Mouse (Mus musculus) forebrain, embryonic 11.5 days (tissue): ENCODE results near the gene Rgs8. TPM values are rescaled to one million over a fixed set of nuclear protein-coding genes. Genes with fewer than 3 reads are reported as not detected.

Source experiments
- ATAC-seq: fragments of 200-750 bp; cut with Nextera tagmentation; replicated peaks from 2 replicates; pipeline ENCODE4 v1.8.0; 2017; ENCODE audit warnings: moderate TSS enrichment; ENCODE audit not compliant: low FRiP score
- DNase-seq: peaks from one replicate; pipeline ENCODE4 v3.0.0-alpha.2; 2017; ENCODE audit warnings: low spot score
- H3K27ac ChIP-seq: fragments of 300-500 bp; sonication (generic); 2 replicates; pipeline ENCODE4 v1.5.1; 2014; ENCODE audit warnings: low read depth, low read length
- H3K27me3 ChIP-seq: fragments of 300-500 bp; sonication (generic); 2 replicates; pipeline ENCODE4 v1.6.1; 2014; ENCODE audit warnings: mild to moderate bottlenecking, low read length, mixed read lengths; ENCODE audit not compliant: control insufficient read depth, insufficient read depth
- H3K36me3 ChIP-seq: fragments of 300-500 bp; sonication (generic); 2 replicates; pipeline ENCODE4 v1.6.1; 2014; ENCODE audit warnings: mild to moderate bottlenecking, low read length, moderate library complexity, mixed read lengths; ENCODE audit not compliant: control insufficient read depth, insufficient read depth
- H3K4me1 ChIP-seq: fragments of 300-500 bp; sonication (generic); replicated peaks from 2 replicates; pipeline ENCODE4 v1.6.1; 2014; ENCODE audit warnings: low read length, mixed read lengths; ENCODE audit not compliant: control insufficient read depth, insufficient read depth
- H3K4me2 ChIP-seq: fragments of 300-500 bp; sonication (generic); 2 replicates; pipeline ENCODE4 v1.6.1; 2014; ENCODE audit warnings: low read depth, mild to moderate bottlenecking, low read length, moderate library complexity, mixed read lengths; ENCODE audit not compliant: severe bottlenecking
- H3K4me3 ChIP-seq: fragments of 300-500 bp; sonication (generic); 2 replicates; pipeline ENCODE4 v1.5.1; 2014; ENCODE audit warnings: low read depth, low read length
- H3K9ac ChIP-seq: fragments of 300-500 bp; sonication (generic); 2 replicates; pipeline ENCODE4 v1.6.1; 2014; ENCODE audit warnings: low read length
- H3K9me3 ChIP-seq: fragments of 300-500 bp; sonication (generic); 2 replicates; pipeline ENCODE4 v1.6.1; 2016; ENCODE audit warnings: low read length, mixed read lengths; ENCODE audit not compliant: control insufficient read depth
- WGBS: fragments of 180-500 bp; shearing (Covaris S2); extraction: QIAGEN DNeasy Blood & Tissue Kit; methylation state at CpG from one replicate; pipeline ENCODE4 v1.1.7; 2014; 5-methylcytosine and 5-hydroxymethylcytosine counted together
- polyA plus RNA-seq: library from polyadenylated mRNA; unstranded; fragments of >200 nt; fragmentation: Nextera tagmentation; extraction: Ambion mirVana; gene quantifications from 2 replicates; pipeline ENCODE4 v1.2.1, GENCODE M21; 2014

The Rgs8 gene
- polyA plus RNA-seq, 1 experiment from 2014 or later: 12.1 TPM

DNA sequence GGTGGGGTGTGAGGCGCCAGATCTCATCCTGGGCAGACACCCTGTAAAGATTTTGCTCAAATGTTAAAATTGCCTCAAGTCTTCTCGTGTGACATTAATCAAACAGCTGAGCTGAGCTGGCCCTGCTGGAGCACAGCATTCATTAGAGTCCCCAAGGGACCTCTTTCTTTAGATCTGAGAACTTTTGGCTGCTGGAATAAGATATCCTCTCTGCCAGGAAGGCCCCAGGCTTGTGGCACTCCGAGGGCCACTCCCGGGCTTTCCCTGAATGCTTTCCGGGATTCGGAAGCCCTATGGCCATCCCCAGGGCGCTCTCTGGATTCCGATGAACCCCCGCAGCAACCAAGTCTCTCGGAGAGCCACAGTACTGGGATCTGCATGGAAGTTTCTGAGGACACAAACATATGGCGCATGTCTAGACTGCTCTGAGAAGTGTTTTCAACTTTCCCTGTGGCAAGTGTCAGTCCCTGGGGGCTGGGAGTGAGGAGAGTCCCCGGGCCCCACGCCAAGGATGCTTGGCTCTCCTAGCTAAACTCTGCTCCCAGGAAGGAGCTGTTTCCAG lies 10.8 kb upstream of the Rgs8 start:
- H3K9ac ChIP-seq: peak overlapping the region; percentile 10
- WGBS: 6% methylated on average over 13 of the region's 13 CpGs
- no peaks in the 10 kb centered on the region for H3K36me3 ChIP-seq
- H3K4me3 ChIP-seq: no peak overlapping the region
- ATAC-seq (peak; percentile 49), DNase-seq (peak; percentile 65)
- H3K4me2 ChIP-seq: peak overlapping the region; percentile 37
- H3K27me3 ChIP-seq: no peaks in the 10 kb centered on the region
- H3K27ac ChIP-seq: peak overlapping the region; percentile 85
- H3K4me1 ChIP-seq: peaks cover 9% of the 10 kb centered on the region
- H3K9me3 ChIP-seq: no peaks in the 10 kb centered on the region

DNA sequence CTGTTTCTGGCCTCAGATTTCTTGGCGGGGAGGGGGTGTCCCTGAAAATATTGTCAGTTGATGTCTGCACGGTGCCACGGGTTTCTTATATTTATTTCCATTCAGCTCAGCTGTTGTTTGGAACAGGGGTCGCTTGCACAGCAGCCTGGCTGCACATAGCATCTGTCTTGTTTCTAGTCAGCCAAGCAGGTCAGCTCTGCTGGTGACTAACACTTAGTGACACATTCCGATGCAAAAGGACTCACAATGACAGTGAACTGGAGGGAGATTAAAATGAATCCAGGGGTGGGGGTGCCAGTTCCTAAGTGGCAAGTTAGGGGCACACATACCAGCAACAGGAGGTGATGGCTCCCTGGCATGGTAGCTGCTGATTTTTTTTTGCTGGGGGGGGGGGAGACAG lies 849 bp downstream of the Rgs8 start:
- Histone ChIP-seq H3K4me3 (peak overlapping the region; percentile 27), H3K27ac (no peak overlapping the region), H3K4me1 (peaks cover 14% of the 10 kb centered on the region; the same call in 1 of the 2 replicates), H3K9ac (peak overlapping the region; percentile 42; the same call in 1 of the 2 replicates), H3K27me3 (no peaks in the 10 kb centered on the region; the same call in 1 of the 2 replicates), H3K4me2 (peak overlapping the region; percentile 47; the same call in 1 of the 2 replicates), H3K9me3 (no peaks in the 10 kb centered on the region), H3K36me3 (no peaks in the 10 kb centered on the region)
- ATAC-seq (0 out of 2 replicates have a peak, but pooled peaks have one; percentile 18), DNase-seq (no peak)
- 3% methylated on average over 5 of the region's 5 CpGs for WGBS

DNA sequence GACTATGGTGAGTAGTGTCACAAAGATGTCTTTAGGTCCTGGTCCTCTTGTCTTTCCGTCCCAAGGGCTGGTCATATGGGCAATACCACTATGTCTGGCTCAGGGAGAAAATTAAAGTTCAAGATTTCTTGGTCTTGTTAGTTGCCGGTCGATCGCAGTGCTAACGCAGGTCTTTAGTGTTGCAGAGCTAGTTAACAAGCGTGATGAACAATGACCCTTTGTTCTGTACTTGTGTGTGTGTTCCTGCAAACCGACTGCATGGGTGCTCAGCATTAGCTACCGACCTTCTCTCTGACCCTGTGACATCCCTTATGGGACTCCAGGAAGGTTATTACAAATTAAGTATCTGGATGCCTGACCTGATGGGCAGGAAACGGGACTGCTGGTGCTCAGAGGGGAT lies 6.8 kb downstream of the Rgs8 start:
- no peak overlapping the region for H3K9ac ChIP-seq
- H3K4me2 ChIP-seq: no peak overlapping the region

DNA sequence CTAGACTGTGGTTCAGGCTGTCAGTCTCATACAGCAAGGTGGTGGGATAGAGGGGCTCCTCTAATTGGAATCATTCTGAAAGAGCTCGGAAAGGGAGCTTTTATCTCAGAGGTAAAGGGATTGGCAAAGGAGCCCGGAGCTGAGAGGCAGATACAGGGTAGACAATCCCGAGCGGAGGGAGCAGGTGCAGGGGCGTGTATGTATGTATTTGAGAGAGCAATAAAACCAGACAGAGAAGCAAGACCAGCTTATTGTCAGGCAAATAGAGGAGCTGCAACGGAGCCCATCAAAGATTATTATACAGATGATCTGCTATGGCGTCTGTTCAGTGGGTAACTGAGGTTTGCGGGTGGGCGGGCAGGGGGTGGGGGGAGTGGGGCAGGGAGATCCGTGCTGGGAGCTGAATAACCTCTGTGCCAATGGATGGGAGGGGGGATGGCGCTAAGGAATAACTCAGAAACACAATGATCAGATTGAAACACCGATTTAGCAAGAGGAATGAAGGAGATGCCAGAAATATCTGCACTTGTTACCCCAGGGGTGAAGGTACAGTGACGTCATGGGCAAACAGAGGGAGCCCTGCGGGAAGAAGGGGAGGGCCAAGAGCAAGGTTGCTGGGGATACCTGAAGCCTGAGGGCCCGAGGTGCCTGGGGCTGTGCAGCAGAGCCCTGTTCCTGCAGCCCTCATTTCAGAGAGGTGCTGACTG lies 8.3 kb downstream of the Rgs8 start:
- peak; percentile 49 for ATAC-seq
- DNase-seq: no peak
- Histone ChIP-seq H3K27me3 (no peaks in the 10 kb centered on the region), H3K27ac (peak overlapping the region; percentile 37), H3K9me3 (no peaks in the 10 kb centered on the region), H3K36me3 (no peaks in the 10 kb centered on the region), H3K9ac (peak overlapping the region; percentile 14), H3K4me3 (no peak overlapping the region), H3K4me2 (peak overlapping the region; percentile 9; the same call in 1 of the 2 replicates), H3K4me1 (peaks cover 25% of the 10 kb centered on the region)
- WGBS: 18% methylated on average over 15 of the region's 15 CpGs

More for the DNA sequence above, 6.8 kb downstream of the Rgs8 start:
- WGBS: 17% methylated on average over 9 of the region's 9 CpGs
- Histone ChIP-seq H3K9me3 (no peaks in the 10 kb centered on the region), H3K27ac (no peak overlapping the region), H3K4me3 (no peak overlapping the region), H3K27me3 (no peaks in the 10 kb centered on the region), H3K4me1 (peaks cover 16% of the 10 kb centered on the region; the same call in 1 of the 2 replicates), H3K36me3 (no peaks in the 10 kb centered on the region)
- ATAC-seq (no peak), DNase-seq (no peak)

DNA sequence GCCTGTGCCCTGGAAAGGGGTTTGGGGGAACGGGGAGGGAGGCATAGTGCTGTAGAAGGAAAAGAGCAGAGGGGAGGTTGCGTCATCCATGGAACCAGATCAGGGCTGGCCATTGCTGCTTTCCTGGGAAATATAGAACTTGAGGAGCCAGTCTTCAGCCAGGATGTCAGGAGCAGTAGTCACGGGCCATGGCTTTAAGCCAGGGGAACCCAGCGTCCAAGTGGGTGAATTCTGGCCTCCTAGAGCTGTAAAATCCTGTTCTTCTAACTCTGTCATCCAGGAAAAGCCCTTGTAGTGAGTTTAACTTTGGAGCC lies 8.8 kb downstream of the Rgs8 start:
- H3K36me3 ChIP-seq: no peaks in the 10 kb centered on the region
- H3K27me3 ChIP-seq: no peaks in the 10 kb centered on the region
- H3K9ac ChIP-seq: peak overlapping the region; percentile 14
- H3K4me1 ChIP-seq: peaks cover 26% of the 10 kb centered on the region
- H3K4me3 ChIP-seq: no peak overlapping the region
- ATAC-seq (no peak), DNase-seq (no peak)
- peak overlapping the region; percentile 9; the same call in 1 of the 2 replicates for H3K4me2 ChIP-seq
- H3K27ac ChIP-seq: peak overlapping the region; percentile 37
- H3K9me3 ChIP-seq: no peaks in the 10 kb centered on the region
- 46% methylated on average over 4 of the region's 4 CpGs for WGBS

DNA sequence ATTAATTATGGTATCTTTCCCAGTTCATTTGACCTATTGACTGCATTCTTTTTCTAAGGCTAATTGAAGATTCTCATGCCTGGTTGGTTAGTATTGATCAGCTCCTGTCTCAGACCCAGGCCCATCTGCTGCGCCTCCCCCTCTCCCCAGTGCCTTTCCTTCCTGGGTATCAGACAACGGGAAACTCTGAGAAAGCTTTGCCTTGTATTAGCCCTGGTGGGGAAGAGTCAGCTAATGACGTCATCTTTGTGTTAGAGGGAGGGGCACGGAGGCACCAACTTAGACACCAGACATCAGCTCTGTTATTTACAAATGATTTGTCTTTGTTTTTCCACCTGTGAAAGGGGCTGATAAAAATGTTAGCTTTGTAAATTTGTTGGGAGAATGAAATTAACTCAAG lies 9.5 kb downstream of the Rgs8 start:
- H3K4me1 ChIP-seq: peaks cover 26% of the 10 kb centered on the region
- no peak overlapping the region for H3K9ac ChIP-seq
- H3K4me3 ChIP-seq: no peak overlapping the region
- H3K36me3 ChIP-seq: no peaks in the 10 kb centered on the region
- no peak for ATAC-seq
- no peak overlapping the region for H3K4me2 ChIP-seq
- DNase-seq: no peak
- no peaks in the 10 kb centered on the region for H3K9me3 ChIP-seq
- H3K27me3 ChIP-seq: no peaks in the 10 kb centered on the region
- no peak overlapping the region for H3K27ac ChIP-seq
- 23% methylated on average over 4 of the region's 4 CpGs for WGBS

DNA sequence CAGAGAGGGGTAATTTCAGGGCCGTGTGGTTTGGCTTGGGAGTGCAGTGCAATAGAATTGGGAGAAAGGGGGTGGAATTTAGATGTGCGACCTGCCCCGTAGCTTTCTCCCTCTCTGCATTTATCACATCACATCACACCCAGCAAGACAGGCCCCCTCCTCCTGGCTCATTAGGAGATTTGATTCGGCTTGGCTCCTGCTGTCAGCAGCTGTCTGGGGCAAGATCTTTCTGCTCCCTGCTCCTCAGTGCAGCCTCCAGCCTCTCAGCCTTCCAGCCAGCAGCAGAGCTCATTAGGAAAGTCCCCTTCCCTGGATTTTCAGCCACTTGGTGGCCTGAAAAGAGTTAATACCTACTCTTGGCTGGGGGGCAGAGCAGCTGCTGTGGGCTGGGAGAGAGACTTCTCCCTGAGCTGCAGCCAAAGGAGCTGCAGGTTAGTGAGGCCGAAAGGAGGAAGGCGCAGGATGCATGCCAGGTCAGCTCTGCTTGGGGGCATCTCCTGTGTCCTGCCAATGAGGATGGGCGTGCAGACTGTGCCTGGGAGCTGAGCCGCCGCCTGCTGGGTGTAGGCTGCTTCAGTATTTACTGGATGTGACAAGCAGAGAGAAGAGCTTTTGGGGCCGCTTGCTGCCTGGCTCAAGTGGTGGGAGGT lies 12.4 kb downstream of the Rgs8 start:
- Histone ChIP-seq H3K4me3 (peak overlapping the region; percentile 9; the same call in 1 of the 2 replicates), H3K36me3 (no peaks in the 10 kb centered on the region), H3K9me3 (no peaks in the 10 kb centered on the region), H3K27ac (peak overlapping the region; percentile 81), H3K9ac (peak overlapping the region; percentile 35), H3K4me2 (peak overlapping the region; percentile 42), H3K27me3 (no peaks in the 10 kb centered on the region), H3K4me1 (peaks cover 18% of the 10 kb centered on the region)
- 0% methylated on average over 10 of the region's 10 CpGs for WGBS
- peak; percentile 76 for DNase-seq
- ATAC-seq: peak; percentile 81

DNA sequence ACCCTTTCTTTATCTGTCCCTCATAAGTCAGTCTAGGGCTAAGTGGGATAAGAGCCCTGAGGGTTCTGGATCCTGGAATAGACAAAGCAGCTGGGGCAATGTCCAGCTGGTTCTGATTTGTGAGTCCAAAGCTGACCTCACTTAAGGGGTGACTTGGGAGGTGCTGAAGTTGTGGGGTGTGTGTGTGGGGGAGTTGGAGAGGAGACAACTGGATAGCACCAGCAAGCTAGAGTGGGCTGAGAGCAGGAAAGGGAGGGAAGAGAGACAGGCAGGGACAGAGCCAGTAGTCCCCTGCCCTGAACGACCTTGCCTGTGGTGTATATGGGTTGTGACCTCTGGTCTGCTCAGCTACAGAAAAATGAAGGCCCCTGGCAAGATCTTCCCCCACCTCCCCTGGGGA lies 13.4 kb downstream of the Rgs8 start:
- no peaks in the 10 kb centered on the region for H3K36me3 ChIP-seq
- H3K27ac ChIP-seq: no peak overlapping the region
- no peak overlapping the region for H3K9ac ChIP-seq
- no peak for ATAC-seq
- H3K27me3 ChIP-seq: no peaks in the 10 kb centered on the region
- 28% methylated on average over 1 of the region's 1 CpGs for WGBS
- no peak overlapping the region for H3K4me3 ChIP-seq
- DNase-seq: no peak
- peak overlapping the region; percentile 42; the same call in 1 of the 2 replicates for H3K4me2 ChIP-seq
- H3K9me3 ChIP-seq: no peaks in the 10 kb centered on the region
- peaks cover 18% of the 10 kb centered on the region for H3K4me1 ChIP-seq
